Mouse (Mus musculus) small intestine, adult 2 months (tissue): ENCODE data around the gene Bmf.

ENCODE experiments used
- CTCF ChIP-seq: fragments of 200-500 bp; IDR thresholded peaks from 2 replicates; pipeline ENCODE4 v1.5.1; 2012; ENCODE audit warnings: low read depth, mild to moderate bottlenecking, control low read depth, inconsistent platforms, low read length, moderate library complexity, mixed read lengths; ENCODE audit not compliant: insufficient replicate concordance, insufficient read length; ENCODE audit errors: extremely low read depth
- POLR2A ChIP-seq: fragments of 200-500 bp; IDR thresholded peaks from 2 replicates; pipeline ENCODE4 v1.6.1; 2012; ENCODE audit warnings: low read depth, mild to moderate bottlenecking, control low read depth, inconsistent platforms, low read length, moderate library complexity

GRCm38 (mm10) chr2:118546104-118546797, 3.2 kb downstream of the Bmf start:
- no peak for TF ChIP-seq POLR2A
- TF ChIP-seq CTCF: no peak
